Mouse (Mus musculus) layer of hippocampus, adult 8-10 months (tissue): ENCODE data around the gene Plcb3. TPM values are rescaled to one million over a fixed set of nuclear protein-coding genes. Genes with fewer than 3 reads are reported as not detected.

Experiments used
- DNase-seq, 2 experiments: peaks; one replicate each; pipeline ENCODE4 v3.0.0; 2022; ENCODE audit warnings: low spot score in 2 of 2
- total RNA-seq, 4 experiments: library from RNA; stranded (reverse); gene quantifications; 2 replicates each; pipeline ENCODE4 v1.2.4; 2022

Gene Plcb3
- total RNA-seq, 4 experiments from 2014 or later: 13.4 to 19.9 (median 18.0) TPM

GRCm38 (mm10) chr19:6940396-6941351, 35.6 kb downstream of the Plcb3 start:
- DNase-seq: no peak

GRCm38 (mm10) chr19:6939106-6940002, 36.9 kb downstream of the Plcb3 start:
- DNase-seq: no peak

- no peak for DNase-seq
These were observed 38.5 kb downstream of the Plcb3 start for GRCm38 (mm10) chr19:6937541-6938465.

DNA sequence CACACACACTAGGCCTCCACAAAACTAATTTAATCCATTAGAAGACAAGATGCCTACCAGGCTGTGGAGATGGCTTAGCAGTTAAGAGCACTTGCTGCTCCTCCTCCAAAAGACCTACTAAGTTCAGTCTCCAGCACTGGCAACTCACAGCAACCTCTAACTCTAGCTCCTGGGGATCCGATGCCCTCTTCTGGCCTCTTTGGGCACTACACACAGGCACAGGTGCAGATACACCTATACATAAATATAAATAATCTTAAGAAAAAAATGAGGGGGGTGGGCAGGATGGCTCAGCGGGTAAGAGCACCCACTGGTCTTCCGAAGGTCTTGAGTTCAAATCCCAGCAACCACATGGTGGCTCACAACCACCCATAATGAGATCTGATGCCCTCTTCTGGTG, 40.0 kb downstream of the Plcb3 start:
- no peak for DNase-seq

- no peak for DNase-seq
These were observed 41.9 kb downstream of the Plcb3 start, which contains the start of gene Kcnk4 for GRCm38 (mm10) chr19:6934195-6934977. Gene Kcnk4 (minus strand): TSS chr19:6934515.

DNA sequence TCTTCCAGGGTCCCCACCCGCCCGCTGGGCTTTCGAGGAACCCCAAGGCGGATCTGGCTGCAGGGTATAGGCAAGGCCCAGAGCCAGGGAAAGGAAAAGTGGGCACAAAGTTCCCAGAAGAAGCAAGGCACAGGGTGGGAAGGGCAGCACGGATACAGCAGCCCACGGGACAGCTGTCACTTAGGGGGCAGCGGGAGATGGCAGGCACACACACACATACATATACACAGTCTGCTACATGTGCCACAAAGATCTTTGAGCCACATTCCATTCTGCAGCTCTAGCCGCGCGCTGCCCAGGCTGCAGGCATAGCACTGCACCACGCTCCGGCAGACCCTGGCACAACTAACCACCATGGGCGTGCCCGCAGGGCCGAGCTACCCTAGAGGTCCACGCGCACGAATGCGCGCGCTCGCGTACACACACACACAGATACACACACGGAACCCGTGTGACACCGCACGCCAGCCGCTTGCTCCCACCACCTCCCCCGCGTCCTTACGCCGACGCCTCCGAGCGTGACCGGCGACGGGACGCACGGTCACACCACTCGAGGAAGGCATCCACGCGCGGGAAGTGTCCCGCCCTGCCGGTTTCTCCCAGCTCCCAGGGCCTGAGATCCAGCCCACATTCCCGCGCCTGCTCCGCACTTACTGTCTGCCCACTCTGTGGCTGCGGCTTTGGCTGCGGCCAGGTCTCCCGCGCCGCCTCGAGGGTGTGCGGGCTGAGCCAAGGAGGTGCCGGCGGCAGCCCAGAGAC, 42.7 kb downstream of the Plcb3 start:
- no peak for DNase-seq

DNA sequence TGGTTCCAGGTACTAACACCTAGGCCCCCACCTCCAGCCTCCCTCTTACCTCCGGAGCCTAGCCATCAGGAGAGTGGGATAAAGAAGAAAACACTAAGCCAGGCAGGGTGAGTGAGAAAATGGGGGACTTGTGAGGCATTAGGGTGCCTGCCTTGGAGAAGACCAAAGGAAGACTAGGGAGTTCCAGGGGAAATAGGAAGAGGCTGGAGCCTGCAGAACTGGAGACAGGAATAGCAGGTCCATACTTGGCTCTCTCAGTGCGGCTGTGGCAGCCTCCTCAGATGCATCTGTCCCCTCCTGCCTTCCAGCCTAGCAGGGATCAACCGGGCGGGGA, 43.2 kb downstream of the Plcb3 start:
- DNase-seq: no peak

DNA sequence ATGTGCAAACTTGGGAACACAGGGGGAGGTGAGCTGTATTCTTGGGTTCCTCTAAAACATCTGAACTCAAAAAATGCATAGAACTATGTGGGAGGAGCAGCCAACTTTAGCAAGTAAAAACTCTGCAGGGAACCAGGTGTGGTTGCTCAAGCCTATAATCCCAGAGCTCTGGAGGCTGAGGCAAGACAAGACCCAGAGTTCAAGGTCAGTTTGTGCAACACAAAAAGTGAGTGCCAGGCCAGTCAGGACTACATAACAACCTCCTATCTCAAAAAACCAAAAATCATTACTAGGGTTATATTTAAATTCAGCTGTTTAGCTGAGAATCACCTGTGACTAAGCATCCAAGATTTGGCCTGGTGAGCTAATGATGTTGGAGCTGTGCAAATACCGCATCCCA, 44.3 kb downstream of the Plcb3 start:
- no peak for DNase-seq

- DNase-seq: no peak
These were observed 45.3 kb downstream of the Plcb3 start for GRCm38 (mm10) chr19:6931002-6931401.

DNA sequence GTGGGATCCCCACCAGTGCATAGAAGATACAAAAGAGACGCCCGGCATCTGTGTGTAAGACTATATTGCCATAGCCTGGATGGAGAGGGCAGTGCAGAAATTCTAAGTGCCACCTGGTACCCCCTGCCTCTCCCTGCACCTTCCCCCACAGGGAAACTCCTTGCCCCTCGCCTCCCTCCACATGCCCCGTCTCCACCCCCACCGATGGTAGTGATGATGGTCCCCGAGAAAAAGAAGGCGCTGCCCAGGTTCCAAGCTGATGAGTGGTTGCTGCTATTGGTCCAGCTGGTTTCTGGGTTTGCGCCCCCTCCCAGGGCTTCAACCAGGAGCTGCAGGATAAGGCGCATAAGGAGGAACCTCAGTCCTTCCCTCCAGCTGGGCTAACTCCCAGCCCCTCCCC, 48.2 kb downstream of the Plcb3 start:
- no peak for DNase-seq

DNA sequence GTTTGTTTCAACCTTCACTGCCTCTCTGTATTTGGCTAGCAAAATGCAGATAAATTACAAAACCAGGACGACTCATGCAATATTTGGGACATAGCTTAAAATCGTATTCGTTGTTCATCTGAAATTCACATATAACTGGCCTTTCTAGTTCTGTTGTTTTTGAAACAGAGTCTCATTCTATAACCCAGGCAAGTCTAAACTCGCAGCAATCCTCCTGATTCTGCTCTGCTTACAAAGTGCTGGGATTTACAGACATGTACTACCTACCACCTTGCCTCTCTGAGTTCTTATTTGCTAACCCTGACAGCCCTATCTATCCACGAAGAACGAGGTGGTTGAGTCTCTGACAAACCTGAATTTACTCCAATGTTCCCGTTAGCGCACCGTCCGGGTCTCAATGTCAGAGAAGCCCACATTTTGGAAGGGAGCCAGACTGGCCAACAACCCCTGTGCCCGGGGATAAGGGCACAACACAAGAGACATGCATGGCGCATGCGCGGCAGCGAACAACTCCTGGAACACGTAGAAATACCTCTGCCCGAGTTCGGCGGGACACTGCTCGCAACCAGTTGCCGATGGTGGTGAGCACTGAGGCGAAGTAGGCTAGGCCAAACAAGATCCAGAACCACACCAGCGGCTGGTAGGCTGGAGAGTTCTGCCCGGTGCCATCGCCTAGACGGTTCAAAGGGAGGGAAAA, 49.6 kb downstream of the Plcb3 start:
- DNase-seq: no peak

DNA sequence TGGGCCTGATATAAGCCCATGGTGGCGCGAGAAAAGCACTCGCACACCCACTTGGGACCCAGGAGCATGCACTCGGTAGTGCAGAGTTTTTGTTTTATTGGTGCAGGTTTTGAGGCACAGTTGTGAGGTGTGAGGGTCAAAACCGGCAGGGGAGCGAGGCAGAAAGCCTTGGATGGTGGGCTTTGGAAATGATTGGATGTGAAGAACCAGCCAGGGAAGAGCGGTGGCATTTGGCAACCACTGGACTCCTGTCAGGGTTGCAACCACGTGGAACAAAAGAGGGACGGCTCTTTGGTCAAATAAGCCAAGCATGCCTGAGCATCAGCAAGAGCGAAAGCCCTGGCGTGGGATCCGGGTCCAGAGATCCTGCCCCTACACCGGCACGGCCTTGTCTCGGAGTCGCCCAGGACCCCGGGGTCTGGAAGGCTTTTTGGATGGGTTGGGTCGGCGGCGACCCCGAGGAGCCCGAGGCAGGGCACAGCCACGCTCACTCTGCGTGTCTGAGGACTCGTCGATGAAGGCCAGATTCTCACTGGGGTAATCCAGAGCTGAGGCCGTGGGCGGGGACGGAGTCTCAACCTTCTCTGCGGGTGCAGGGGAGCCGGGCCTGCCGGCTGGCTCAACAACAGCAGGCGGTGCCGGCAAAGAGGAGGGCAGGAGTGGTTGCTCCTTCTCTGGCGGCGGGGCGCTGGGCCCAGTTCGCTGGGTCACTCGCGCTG, 50.5 kb downstream of the Plcb3 start:
- no peak for DNase-seq

DNA sequence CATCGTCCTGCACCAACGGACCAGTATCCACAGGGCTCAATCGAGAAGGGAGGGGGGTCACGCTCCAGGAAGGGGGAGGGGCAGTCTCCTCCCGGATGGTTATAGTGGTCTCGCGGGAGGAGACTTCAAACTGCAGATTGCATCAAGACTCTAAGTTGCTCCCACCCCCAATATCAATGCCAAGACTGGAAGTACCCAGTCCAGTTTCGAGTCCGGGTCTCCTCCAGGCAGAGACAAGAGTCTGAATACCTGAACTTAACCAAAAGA, 51.0 kb downstream of the Plcb3 start, which contains the start of gene Catsperz:
Catsperz (minus strand) TSS at position 74 of the 267 bp plus-strand sequence.
- no peak for DNase-seq

GRCm38 (mm10) chr19:6924461-6925306, 51.6 kb downstream of the Plcb3 start:
- peak in 1 of 2 experiments; percentile 91 for DNase-seq

- DNase-seq: no peak
These were observed 53.2 kb downstream of the Plcb3 start for GRCm38 (mm10) chr19:6922901-6923735.
